Mouse (Mus musculus) fat pad, adult 2 months (tissue): ENCODE results near the gene Paics.

Experiments
- DNase-seq: peaks from one replicate; pipeline ENCODE4 v3.0.0-alpha.2; 2011; ENCODE audit warnings: low read depth, low spot score; ENCODE audit errors: extremely low read depth

The Paics gene

GRCm38 (mm10) chr5:77004051-77004821 lies 53.1 kb downstream of the Paics start, which contains the start of gene Arl9:
Gene Arl9 (plus strand): TSS chr5:77004055.
- DNase-seq = no peak

- no peak for DNase-seq
These were observed 59.2 kb downstream of the Paics start for GRCm38 (mm10) chr5:77010352-77010751.

- DNase-seq = no peak
These were observed 60.0 kb downstream of the Paics start for GRCm38 (mm10) chr5:77011082-77011481.

GRCm38 (mm10) chr5:77013171-77013570 lies 62.1 kb downstream of the Paics start:
- DNase-seq = no peak

- no peak for DNase-seq
These were observed 64.7 kb downstream of the Paics start, which contains the start of gene Thegl for GRCm38 (mm10) chr5:77015544-77016482. Gene Thegl (plus strand): TSS chr5:77016023.
